Mouse (Mus musculus): ENCODE results near the gene Mpp3. TPM values are rescaled to one million over a fixed set of nuclear protein-coding genes. Genes with fewer than 3 reads are reported as not detected.

Gene Mpp3
- total RNA-seq, 2 experiments from 2014 or later = 69.0 to 85.2 TPM

GRCm38 (mm10) chr11:102041350-102041949, 13.2 kb upstream of the Mpp3 start, which contains the start of gene Cd300lg:
Cd300lg (plus strand) TSS chr11:102041509.
- no peak for DNase-seq (ENCODE audit: low spot score in 2 of 2)
- intact Hi-C loops (cut with DNase I) = no loop called here

- intact Hi-C loops (cut with DNase I) = loop anchor here (1.0 kb wide), 1 partner anchor 54 kb away; no protein-coding TSS in a partner anchor
- no peak for DNase-seq (ENCODE audit: low spot score in 2 of 2)
These were observed 12.4 kb upstream of the Mpp3 start for GRCm38 (mm10) chr11:102040646-102041045.

GRCm38 (mm10) chr11:102040138-102040524, 11.9 kb upstream of the Mpp3 start:
- peak; percentile 60 to 68 for DNase-seq (ENCODE audit: low spot score in 2 of 2)
- intact Hi-C loops (cut with DNase I) = loop anchor here (1.0 kb wide), 1 partner anchor 54 kb away; no protein-coding TSS in a partner anchor

- intact Hi-C loops (cut with DNase I) = loop anchor here (1.0 kb wide), 1 partner anchor 53 kb away; no protein-coding TSS in a partner anchor
- DNase-seq (ENCODE audit: low spot score in 2 of 2) = no peak
These were observed 11.4 kb upstream of the Mpp3 start for GRCm38 (mm10) chr11:102039487-102040137.

GRCm38 (mm10) chr11:102037789-102038188, 9.5 kb upstream of the Mpp3 start:
- intact Hi-C loops (cut with DNase I) = no loop called here
- DNase-seq (ENCODE audit: low spot score in 2 of 2) = no peak

GRCm38 (mm10) chr11:102036336-102036735, 8.1 kb upstream of the Mpp3 start:
- intact Hi-C loops (cut with DNase I) = no loop called here

GRCm38 (mm10) chr11:102035456-102035960, 7.2 kb upstream of the Mpp3 start:
- intact Hi-C loops (cut with DNase I) = no loop called here

More at GRCm38 (mm10) chr11:102036336-102036735, 8.1 kb upstream of the Mpp3 start:
- DNase-seq (ENCODE audit: low spot score in 2 of 2) = no peak

GRCm38 (mm10) chr11:102034887-102035286, 6.6 kb upstream of the Mpp3 start:
- intact Hi-C loops (cut with DNase I) = no loop called here
- no peak for DNase-seq (ENCODE audit: low spot score in 2 of 2)

More at GRCm38 (mm10) chr11:102035456-102035960, 7.2 kb upstream of the Mpp3 start:
- no peak for DNase-seq (ENCODE audit: low spot score in 2 of 2)

- no peak for DNase-seq (ENCODE audit: low spot score in 2 of 2)
- intact Hi-C loops (cut with DNase I) = no loop called here
These were observed 4.9 kb upstream of the Mpp3 start for GRCm38 (mm10) chr11:102033055-102033591.

GRCm38 (mm10) chr11:102031149-102031548, 2.9 kb upstream of the Mpp3 start:
- intact Hi-C loops (cut with DNase I) = no loop called here
- peak in 1 of 2 experiments; percentile 55 for DNase-seq (ENCODE audit: low spot score in 2 of 2)

- intact Hi-C loops (cut with DNase I) = no loop called here
- DNase-seq (ENCODE audit: low spot score in 2 of 2) = no peak
These were observed 1.7 kb upstream of the Mpp3 start for GRCm38 (mm10) chr11:102029966-102030365.

GRCm38 (mm10) chr11:102029304-102029703, 1.0 kb upstream of the Mpp3 start:
- no peak for DNase-seq (ENCODE audit: low spot score in 2 of 2)
- intact Hi-C loops (cut with DNase I) = no loop called here

GRCm38 (mm10) chr11:102027361-102028017, 772 bp downstream of the Mpp3 start:
- no peak for DNase-seq (ENCODE audit: low spot score in 2 of 2)
- intact Hi-C loops (cut with DNase I) = loop anchor here (2.0 kb wide), 1 partner anchor 35 kb away; no protein-coding TSS in a partner anchor

- intact Hi-C loops (cut with DNase I) = loop anchor here (2.0 kb wide), 1 partner anchor 34 kb away; no protein-coding TSS in a partner anchor
These were observed 1.4 kb downstream of the Mpp3 start for GRCm38 (mm10) chr11:102026694-102027360.

GRCm38 (mm10) chr11:102025991-102026660, 2.1 kb downstream of the Mpp3 start:
- peak in 1 of 2 experiments; percentile 23 for DNase-seq (ENCODE audit: low spot score in 2 of 2)

More at GRCm38 (mm10) chr11:102026694-102027360, 1.4 kb downstream of the Mpp3 start:
- peak; percentile 59 to 79 for DNase-seq (ENCODE audit: low spot score in 2 of 2)

GRCm38 (mm10) chr11:102025354-102025753, 2.9 kb downstream of the Mpp3 start:
- no peak for DNase-seq (ENCODE audit: low spot score in 2 of 2)
- intact Hi-C loops (cut with DNase I) = no loop called here

More at GRCm38 (mm10) chr11:102025991-102026660, 2.1 kb downstream of the Mpp3 start:
- intact Hi-C loops (cut with DNase I) = loop anchor here (2.0 kb wide), 1 partner anchor 33 kb away; no protein-coding TSS in a partner anchor

GRCm38 (mm10) chr11:102024875-102025274, 3.4 kb downstream of the Mpp3 start:
- DNase-seq (ENCODE audit: low spot score in 2 of 2) = no peak
- intact Hi-C loops (cut with DNase I) = no loop called here

- DNase-seq (ENCODE audit: low spot score in 2 of 2) = no peak
- intact Hi-C loops (cut with DNase I) = no loop called here
These were observed 4.0 kb downstream of the Mpp3 start for GRCm38 (mm10) chr11:102024084-102024758.

Data from left cerebral cortex, postnatal 36 days (tissue).